7 mouse cellular contexts compared by ENCODE assay signal in the genomic region with DNA sequence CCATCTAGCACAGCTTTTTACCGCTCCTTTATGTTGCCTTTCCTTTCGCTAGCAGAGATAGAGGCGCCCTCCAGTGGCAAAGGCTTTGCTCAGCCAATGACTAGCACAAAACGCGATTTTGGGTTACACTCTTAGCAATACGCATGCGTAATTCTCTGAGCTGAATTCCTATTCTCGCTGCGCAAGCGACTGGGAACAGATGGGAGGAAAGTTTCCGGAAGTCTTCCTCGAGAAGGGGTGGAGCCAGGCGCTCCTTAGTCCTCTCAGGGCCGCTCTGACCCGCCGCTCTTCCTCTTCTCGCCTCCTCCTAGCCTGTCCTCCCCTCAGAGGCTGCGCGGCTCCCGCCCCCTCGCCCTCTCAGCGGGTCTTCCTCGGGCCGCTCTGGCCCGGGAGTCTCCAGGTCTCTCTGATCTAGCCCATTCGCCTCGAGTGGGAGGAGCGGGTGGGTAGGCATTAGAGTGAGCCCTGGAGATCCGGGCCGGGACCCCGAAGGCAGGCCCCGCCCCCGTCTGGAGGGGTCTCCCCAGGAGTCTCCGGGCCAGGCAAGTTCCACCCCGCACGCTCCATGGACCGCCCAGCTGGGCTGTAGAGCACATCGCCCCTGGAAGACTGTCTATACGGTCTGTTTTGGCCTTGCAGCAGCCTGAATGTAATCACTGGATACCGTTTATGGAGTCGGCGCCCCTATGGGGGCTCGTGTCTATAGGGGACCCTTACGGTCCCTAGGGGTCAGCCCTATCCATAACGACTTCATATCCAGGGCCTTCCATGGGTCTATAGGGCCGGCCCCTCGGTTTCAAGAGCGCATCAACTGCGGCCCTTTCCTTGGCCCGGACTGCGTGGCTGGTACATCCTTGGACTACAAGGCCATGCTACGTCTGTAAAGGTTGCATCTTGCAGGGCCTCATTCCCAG. TPM values are rescaled to one million over a fixed set of nuclear protein-coding genes. Genes with fewer than 3 reads are reported as not detected.
DNase-seq lines count a peak whose midpoint lies in the region; ATAC-seq lines count a peak whose summit lies in the region.

A gene (plus strand): TSS at position 633 of the 914 bp plus-strand sequence.

- H3K27me3 ChIP-seq in embryonic facial prominence, embryonic 11.5 days (ENCODE audit: control insufficient read depth, insufficient read depth, low read length) = peaks cover 14% of the 10 kb centered on the region
- H3K27me3 ChIP-seq in limb, embryonic 10.5 days (ENCODE audit: low read depth, poor library complexity, severe bottlenecking) = peaks cover 44% of the 10 kb centered on the region
- H3K27me3 ChIP-seq in midbrain, embryonic 13.5 days = peaks cover 41% of the 10 kb centered on the region

- H3K4me3 ChIP-seq in embryonic facial prominence, embryonic 11.5 days (ENCODE audit: low read depth, low read length) = peak within 1 kb of the TSS; percentile 50
- peak within 1 kb of the TSS; percentile 78 for H3K4me3 ChIP-seq in limb, embryonic 10.5 days
- H3K4me3 ChIP-seq in midbrain, embryonic 13.5 days (replicated peaks) = peak within 1 kb of the TSS; percentile 73

- DNase-seq in adrenal gland, postnatal 14 days = peak; percentile 97
- peak; percentile 100 for DNase-seq in embryonic facial prominence, embryonic 11.5 days (ENCODE audit: low spot score)
- DNase-seq in kidney, adult 11 months = peak; percentile 98
- DNase-seq in limb, embryonic 10.5 days (ENCODE audit: low spot score) = peak; percentile 93
- peak; percentile 79 for DNase-seq in spleen, adult 12 weeks (ENCODE audit: low spot score)

- WGBS in embryonic facial prominence, embryonic 11.5 days = under 1% methylated on average over 52 of the region's 52 CpGs
- 1% methylated on average over 52 of the region's 52 CpGs for WGBS in limb, embryonic 10.5 days
- under 1% methylated on average over 52 of the region's 52 CpGs for WGBS in midbrain, embryonic 13.5 days

- peaks cover 8% of the 10 kb centered on the region for H3K4me1 ChIP-seq in embryonic facial prominence, embryonic 11.5 days (ENCODE audit: control insufficient read depth, insufficient read depth, low read length)
- H3K4me1 ChIP-seq in limb, embryonic 10.5 days = peaks cover 53% of the 10 kb centered on the region
- H3K4me1 ChIP-seq in midbrain, embryonic 13.5 days (replicated peaks) = peaks cover 50% of the 10 kb centered on the region

- ATAC-seq in embryonic facial prominence, embryonic 11.5 days (replicated peaks; ENCODE audit: insufficient number of reproducible peaks, low FRiP score, low TSS enrichment, low read depth) = peak; percentile 99
- peak; percentile 92 for ATAC-seq in granulocyte monocyte progenitor cell, adult 5-6 weeks (replicated peaks; ENCODE audit: poor library complexity, severe bottlenecking)
- ATAC-seq in midbrain, embryonic 13.5 days = peak; percentile 99

- no peaks in the 10 kb centered on the region for H3K36me3 ChIP-seq in embryonic facial prominence, embryonic 11.5 days (replicated peaks; ENCODE audit: control insufficient read depth, insufficient read depth, low read depth, low read length)
- peaks cover 13% of the 10 kb centered on the region for H3K36me3 ChIP-seq in limb, embryonic 10.5 days
- 0 out of 2 replicates have a peak, but pooled peaks cover 6% of the 10 kb centered on the region for H3K36me3 ChIP-seq in midbrain, embryonic 13.5 days

- peak within 1 kb of the TSS; percentile 96 for H3K4me2 ChIP-seq in embryonic facial prominence, embryonic 11.5 days (ENCODE audit: low read depth, low read length)
- peak within 1 kb of the TSS; percentile 95 for H3K4me2 ChIP-seq in midbrain, embryonic 13.5 days (replicated peaks)

- no peaks in the 10 kb centered on the region for H3K9me3 ChIP-seq in embryonic facial prominence, embryonic 11.5 days (replicated peaks; ENCODE audit: control insufficient read depth, low read length)
- no peaks in the 10 kb centered on the region for H3K9me3 ChIP-seq in limb, embryonic 10.5 days (replicated peaks)
- H3K9me3 ChIP-seq in midbrain, embryonic 13.5 days = no peaks in the 10 kb centered on the region

- peak within 1 kb of the TSS; percentile 79 for H3K9ac ChIP-seq in embryonic facial prominence, embryonic 11.5 days (replicated peaks; ENCODE audit: low read length)
- H3K9ac ChIP-seq in midbrain, embryonic 13.5 days (replicated peaks) = peak within 1 kb of the TSS; percentile 89

- H3K27ac ChIP-seq in embryonic facial prominence, embryonic 11.5 days (replicated peaks; ENCODE audit: low read depth, low read length) = peak within 1 kb of the TSS; percentile 60
- H3K27ac ChIP-seq in limb, embryonic 10.5 days = peak within 1 kb of the TSS; percentile 91
- peak within 1 kb of the TSS; percentile 88 for H3K27ac ChIP-seq in midbrain, embryonic 13.5 days

RNA-seq across cellular contexts. Expression of the gene that starts here (rescaled TPM):
- total RNA-seq in adrenal gland, postnatal 14 days (2021) = 39.1 and 39.7 TPM in 2 replicates
- 8.7 and 10.8 TPM in 2 replicates for polyA plus RNA-seq in embryonic facial prominence, embryonic 11.5 days (2014; fragmentation: Nextera tagmentation; extraction: Ambion mirVana)
- total RNA-seq in granulocyte monocyte progenitor cell, adult 5-6 weeks (2014; fragmentation: Nextera tagmentation) = 3.1 and 5.0 TPM in 2 replicates
- total RNA-seq in granulocyte monocyte progenitor cell, adult 5-6 weeks (2017) = 3.2 and 4.0 TPM in 2 replicates
- 17.6 and 22.2 TPM in 2 replicates for polyA plus RNA-seq in limb, embryonic 10.5 days (2016; fragmentation: Nextera tagmentation; extraction: Ambion mirVana)
- 18.9 and 19.8 TPM in 2 replicates for polyA plus RNA-seq in midbrain, embryonic 13.5 days (2015; fragmentation: Nextera tagmentation; extraction: Ambion mirVana)

Comparison
In these comparisons a context has a peak if more than half of its experiments do, and no peak if none do; other contexts are left out.
1. Peak in every context shown above with its lines: DNase-seq, ATAC-seq, H3K4me3 ChIP-seq and H3K27ac ChIP-seq.